Mouse (Mus musculus): ENCODE data around the gene Grm2.

GRCm38 (mm10) chr9:106692973-106693481 is 37.1 kb upstream of the Grm2 start:
- TF ChIP-seq GATA1 (IDR thresholded peaks at IDR 0.05; ENCODE audit: borderline replicate concordance, low read length) (no peak), FLI1 (IDR thresholded peaks at IDR 0.05; ENCODE audit: low read length) (no peak)
